Mouse (Mus musculus) ovary, postnatal 36 days (tissue): ENCODE measurements at regions not wholly inside any gene's neighbourhood (a gene's known extent, or its start where the extent isn't known, plus 50 kb on each side); places are given as distances from the start of the nearest gene placed in this dataset.

Source experiments
- DNase-seq: peaks from one replicate; pipeline ENCODE4 v3.0.0; 2022; ENCODE audit warnings: low spot score, mixed read lengths

DNA sequence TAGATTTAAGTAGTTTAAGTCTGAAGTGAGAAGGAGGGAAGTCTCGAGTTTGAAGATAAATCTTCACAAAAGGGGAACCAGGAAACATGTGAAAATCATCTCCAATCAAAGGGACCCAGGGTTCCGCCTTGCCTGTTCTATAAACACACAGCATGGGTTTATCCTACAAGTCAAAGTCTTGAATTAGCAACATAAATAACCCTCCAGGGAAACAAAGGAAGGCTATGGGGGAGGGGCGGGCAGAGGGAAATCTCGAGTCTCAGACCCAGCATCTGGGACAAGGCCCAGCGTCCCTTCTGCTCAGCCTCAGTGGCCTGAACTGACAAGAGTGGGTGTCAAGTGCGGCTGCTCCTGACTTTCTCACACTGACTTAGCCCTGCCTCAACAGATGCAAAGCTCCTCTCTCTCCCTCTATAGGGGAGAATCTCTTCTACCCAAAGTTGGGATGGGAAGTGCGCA is 240.3 kb upstream of the Lrig3 start:
- peak; percentile 8 for DNase-seq

DNA sequence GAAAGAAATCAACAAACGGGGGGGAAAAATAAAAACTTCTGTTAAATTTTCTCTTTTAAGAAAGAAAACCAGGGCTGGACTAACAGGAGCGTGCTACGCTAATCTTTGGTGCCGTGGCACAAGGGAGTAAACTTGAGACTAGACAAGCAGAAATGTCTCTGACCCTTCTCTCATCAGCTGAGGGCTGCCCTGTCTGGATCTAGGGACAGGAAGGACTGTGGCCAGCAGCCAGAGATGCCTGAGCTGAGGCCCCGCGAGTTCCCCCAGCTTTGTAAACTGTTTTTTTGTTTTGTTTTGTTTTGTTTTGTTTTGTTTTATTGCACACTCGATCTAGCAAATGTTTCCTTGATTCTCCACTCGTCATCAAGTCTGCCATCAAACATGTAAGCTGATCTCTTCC is 239.4 kb upstream of the Lrig3 start:
- peak; percentile 14 for DNase-seq

DNA sequence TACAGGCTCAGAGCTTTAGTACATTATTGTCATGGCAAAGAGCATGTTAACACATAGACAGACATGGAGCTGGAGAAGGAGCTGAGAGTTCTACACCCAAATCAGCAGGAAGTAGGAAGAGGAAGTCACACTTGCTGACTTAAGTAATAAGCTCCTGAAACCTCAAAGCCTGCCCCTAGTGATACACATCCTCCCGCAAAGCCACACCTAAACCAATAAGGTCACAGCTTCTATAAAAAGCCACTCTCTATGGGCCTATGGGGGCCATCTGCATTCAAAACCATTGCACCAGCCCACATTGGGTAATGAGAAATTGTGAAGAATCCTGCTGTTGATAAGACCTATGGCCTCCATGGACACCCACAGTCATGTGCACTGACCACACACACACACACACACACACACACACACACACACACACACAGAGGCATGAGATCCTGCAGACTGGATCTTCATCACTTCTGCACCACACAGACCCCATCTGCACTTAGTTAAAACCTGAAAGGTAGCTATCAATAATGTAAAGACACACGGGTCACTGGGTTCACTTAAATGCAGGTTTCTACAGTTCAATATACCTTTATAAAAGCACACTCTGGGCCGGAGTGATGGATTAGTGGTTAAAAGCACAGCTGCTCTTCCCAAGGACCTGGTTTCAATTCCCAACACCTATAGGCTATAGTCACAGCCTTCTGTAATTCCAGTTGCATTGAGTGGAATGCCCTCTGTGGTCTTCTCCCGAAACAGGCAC is 230.0 kb upstream of the Lrig3 start:
- no peak for DNase-seq

DNA sequence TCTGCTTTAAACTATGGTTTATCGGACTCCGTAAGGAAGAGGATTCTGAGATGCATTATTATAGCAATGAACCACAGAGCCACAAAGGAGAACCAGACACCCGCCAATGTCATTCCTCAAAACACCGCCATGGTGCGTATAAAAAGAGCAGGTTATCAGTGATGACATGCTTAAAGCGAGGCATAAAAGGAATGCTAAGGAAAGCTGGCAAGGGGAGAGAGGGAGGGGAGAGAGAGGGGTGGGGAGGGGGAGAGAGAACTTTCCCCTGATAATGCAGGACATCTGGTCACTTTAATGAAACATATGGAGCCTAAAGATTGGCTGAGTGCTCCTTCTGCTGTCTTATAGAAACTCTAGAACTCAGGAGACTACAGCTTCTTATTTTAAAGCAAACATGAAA is 222.8 kb upstream of the Lrig3 start:
- DNase-seq, result no peak

DNA sequence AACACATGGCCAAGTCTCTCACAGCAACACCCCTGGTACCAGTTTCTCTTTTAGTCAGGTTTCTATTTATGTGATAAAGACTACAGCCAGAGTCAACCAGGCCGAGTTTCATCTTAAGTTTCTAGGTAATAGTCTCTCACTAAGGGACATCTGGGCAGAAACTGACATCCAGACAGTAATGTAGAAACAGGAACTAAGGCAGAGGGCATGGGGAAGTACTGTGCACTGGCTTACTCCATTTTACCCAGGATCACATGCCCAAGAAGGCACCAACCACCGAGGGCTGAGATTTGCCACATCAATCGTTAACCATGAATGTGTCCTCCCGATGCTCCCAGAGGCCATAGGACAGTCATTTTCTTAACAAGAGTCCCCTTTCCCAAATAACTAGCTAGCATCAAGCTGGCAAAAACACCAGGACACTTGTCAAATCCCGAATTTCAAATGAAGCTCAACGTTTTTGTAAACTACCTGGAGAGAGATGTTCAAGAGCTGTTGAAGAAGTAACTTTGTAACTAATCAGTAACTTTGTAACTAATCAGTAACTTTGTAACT is 216.9 kb upstream of the Lrig3 start:
- DNase-seq, result no peak

DNA sequence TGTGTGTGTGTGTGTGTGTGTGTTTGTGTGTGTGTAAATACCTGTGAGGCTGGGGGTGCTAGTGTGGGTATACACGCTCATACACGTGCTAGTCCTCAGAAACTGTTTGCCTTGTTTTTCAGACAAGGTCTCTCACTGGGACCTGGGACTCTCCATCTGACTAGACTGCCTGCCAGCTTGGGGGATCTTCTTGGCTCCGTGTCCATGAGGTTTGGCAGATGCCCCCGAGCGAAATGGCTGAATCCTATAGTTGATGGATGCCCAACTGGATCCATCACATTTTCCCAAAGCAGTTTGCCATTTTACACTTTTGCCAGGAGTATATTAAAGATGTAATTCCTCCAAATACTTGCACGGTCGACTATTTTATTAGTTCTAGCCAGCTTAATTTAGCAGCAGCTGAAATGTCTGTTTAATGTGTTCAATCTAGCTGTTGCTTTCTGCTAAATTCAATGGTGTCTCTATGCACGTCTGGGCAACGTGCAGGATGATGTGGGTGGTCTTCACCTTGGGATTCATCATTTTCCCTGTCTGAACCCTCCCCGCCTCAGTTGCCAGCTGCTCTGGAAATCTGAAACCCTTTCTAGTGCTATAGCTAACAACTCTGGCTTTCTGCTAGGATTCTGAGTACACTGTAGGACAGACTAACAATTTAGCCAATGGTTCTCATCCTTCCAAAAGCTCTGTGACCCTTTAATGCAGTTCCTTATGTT is 213.3 kb upstream of the Lrig3 start:
- DNase-seq, result no peak

DNA sequence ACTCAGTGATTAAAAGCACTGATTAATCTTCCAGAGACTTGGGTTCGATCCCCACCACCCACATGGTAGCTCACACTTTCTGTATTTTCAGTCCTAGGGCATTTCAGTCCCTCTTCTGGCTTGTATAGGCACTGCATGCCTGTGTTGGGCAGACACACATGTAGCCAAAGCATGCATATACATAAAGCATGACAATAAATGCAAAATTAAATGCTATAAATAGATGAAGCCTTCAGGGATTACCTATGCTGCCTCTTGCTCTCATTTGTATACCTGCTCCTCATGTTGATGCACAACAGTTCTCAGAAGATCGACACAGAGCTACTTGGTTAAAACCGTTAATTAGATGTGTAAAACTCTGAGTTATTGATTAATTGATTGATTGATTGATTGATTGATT is 206.8 kb upstream of the Lrig3 start:
- no peak for DNase-seq

DNA sequence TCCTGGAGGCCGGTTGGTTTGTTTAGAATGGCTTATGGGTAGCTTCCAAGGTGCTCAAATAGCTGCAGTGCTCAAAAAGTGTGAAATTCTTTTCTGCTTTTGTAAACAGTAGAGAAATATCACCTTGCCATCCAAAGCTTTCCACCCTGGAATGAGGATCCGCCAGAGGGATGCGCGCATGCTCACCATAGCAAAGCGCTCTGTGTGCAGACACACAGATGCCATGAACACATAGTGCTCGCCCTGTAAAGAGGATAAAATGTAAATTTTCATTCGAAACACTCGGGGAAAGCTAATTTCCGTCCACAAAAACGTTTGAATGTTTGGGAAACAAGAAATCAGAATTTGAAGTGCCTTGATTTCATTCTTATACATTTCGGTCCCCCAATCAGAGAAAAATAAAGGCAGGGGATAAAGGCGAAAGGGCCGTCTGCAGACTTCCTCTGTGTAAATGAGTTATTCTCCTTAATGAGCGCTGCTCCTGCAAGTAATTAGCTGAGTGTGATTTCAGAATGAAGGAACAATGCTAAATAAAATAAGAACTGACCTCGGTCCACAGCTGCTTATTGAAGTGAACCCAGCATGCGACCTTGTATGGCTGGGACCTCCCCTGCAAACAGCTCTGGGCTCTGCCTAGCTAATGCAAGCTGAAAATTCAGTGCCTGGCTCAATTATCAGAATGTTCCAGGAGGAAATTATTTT is 203.4 kb upstream of the Lrig3 start:
- no peak for DNase-seq

DNA sequence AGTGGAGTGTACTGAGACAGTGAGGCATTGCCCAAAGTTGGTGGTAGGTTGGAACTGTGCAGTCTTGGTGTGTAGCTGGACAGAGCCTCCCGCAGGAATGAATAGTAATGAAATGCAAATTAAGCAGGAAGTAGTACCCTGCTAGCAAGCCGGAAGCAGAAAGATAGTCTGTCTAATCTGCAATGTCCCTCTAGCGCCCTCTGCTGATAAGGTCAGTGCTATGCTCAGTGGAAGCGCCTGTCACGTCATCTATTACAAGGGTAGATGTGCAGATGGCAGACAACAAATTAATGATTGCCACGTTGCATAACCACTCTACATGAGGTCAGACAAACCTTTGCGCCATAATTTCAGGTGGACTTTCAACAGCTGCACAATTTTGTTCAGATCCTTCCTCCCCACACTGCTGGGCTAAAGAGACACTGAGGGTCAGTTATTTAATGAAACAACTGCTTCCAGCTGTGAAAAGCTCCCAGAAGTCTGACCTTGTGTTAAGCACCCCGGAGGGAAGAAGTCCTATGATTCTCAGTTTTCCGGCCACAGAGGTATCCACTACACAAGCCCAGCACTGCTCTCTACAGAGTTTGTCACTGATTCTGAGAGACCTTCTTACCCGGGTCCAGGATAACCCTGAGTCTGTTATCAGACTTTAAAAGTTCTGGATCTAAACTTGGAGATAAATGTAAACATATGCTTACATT is 201.4 kb upstream of the Lrig3 start:
- peak; percentile 11 for DNase-seq

DNA sequence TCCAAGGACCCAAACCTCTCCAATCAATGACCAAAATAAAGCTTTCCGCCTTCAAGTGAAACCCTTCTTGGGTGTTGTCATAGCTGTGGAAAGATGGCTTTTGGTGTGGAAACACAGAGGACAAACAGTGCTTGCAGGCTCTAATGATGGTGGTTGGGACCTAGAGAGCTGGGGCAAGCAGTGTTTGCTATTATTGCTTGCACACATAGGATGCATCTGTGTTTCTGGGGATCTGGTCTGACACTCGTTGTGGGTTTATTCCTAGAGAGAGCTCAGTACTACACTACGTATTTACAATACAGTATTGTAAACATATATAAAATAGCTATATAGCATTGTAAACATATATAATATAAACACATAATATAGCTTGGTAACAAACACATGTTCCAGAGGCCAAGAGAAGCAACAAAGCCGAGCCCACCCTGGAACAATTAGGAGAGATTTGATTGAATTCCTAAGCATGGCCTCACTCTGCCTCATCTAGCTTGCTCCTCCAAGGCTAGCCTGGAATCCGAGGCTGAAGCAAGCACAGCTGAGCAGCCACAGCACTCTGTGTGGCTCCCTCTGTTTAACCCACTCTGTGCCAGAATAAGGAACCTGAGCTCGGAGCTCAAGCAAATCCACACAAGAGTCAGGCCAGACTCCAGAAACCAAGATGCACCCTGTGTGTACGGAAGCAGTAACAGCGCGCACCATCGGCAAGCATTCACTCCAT is 200.7 kb upstream of the Lrig3 start:
- DNase-seq, result no peak

DNA sequence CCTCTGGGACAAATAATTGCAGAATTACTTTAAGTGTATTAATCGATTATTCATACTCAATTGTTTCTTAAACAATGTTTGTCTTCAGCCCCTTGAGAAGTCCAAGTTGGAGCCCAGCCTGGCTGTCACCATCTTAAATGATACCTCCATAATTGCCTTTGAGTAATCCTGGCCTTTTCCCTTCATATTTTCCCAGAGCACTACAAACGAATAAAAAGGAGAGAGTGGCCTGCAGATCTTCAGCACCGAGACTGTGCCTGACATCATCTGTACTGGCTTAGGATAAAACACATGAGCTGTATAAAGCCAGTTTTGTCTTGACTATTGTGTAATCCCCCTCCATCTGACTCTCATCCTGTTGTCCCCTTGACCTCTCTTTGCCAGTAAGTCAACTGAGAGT is 197.7 kb upstream of the Lrig3 start:
- no peak for DNase-seq

DNA sequence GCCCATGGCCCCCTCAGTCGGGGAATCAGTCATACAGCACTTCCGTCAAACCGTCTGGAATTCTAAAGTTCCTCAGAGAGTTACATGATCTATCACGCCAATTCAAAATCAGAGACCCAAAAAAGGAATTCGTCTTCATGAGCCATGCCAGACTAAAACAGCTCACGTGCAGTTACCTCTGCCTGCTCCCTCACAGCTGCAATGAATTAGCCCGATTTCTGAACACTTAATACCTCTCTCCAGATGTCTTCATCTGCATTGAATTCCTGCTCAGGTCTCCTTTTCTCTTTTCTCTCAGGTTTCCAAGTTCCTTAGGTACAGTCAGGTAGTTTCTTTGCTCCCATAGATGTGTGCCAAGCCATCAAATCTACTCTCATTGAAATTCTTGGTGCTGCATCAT is 192.4 kb upstream of the Lrig3 start:
- no peak for DNase-seq

DNA sequence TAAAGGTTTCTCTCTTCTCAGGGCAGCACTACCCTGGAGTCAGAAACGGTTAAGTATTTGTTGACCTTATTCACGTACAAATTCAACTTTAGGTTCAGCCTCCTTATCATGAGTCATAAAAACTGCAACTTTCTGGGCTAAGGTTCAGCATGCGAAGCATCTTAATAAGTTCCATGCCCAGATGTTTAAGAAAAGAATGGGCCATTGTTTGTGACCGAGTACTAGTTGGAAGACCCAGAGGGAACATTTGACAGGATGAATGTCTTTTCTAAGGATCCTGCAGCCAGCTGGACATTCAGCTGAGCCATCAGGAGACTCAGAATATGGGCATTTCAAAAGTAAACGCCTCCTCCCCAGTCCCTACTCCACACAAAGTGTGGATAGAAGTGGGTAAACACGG is 183.5 kb upstream of the Lrig3 start:
- no peak for DNase-seq

DNA sequence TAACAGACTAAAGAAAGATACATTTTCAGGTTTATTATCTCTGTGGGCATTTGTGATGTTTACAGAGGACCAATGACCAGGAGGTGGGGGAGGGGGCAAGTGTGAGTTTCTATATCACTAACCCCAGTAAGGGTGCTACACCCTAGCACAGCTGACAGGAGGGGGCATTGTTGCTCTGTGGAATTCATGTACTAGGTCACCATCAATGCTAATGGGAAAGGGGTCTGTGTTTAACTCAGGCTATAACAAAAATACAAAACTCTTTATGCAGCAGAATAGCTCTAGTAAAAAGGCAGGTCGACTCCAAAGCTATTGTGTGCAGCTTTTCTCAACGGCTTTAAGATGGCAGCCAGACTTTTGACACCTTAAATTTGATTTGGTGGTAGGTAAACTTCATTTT is 181.1 kb upstream of the Lrig3 start:
- DNase-seq, result peak; percentile 10

DNA sequence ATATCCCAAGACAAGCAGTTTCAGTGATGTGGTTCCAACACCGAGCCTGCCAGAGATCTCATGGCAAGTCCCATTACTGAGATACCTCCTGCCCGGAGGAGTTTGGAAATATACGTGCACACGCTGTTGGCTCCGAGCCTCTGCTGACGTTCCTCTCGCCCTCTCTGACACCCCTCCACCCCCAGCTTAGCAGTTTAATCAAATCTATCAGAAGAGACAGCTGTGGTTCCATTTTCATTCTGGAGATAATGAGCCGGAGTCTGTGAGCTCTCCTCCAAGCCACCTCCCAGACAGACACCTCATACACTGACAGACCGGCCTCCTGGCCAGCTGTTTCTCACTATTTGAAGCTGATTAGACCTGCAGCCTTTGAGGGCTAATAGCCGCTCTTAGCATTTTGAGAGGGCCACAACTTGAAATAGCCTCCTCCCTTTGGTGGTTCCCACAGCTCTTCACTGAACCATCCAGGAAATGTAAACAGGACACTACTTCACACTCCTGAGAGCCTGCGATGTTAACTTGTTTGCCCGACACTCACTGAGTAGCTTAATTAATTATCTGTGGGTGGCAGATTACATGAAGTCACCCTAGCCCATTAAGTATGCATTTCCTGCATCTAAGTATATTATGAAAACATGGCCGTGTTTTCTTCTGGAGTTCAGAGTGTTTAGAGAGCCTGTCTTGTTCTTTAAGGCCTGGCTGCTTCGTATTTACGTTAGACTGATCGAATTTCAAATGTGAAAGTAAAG is 180.3 kb upstream of the Lrig3 start:
- DNase-seq, result peak; percentile 7

DNA sequence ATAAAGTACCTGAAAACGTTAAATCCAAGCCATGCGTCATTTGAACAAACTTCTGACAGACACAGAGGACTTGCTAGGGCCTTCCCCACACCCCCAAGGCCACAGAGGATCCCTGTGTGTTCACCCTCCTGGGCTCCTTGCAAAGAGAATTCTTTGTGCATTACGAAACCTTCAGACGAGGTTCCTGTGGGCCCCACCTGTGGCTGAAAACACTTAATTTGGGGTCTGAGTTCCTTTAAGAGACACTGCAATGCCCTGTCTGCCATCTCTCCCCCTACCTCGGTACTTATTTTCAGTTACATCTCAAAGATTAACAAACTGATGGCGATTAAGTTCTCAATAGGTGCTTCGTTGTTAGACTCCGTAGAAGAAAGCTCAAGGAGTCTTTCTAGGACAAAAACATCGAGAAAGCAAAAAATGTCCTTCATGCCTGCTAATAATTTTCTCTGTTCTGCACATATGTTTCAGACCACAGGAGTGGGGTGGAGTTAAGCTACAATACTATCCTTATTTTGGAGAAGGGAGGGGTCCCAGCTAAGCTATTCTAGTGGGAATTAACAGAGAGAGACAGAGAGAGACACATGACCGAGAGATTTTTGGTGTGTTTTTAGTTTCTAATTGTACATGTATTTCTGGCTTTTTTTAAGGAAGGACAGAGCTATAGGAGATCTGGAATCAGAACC is 179.6 kb upstream of the Lrig3 start:
- peak; percentile 6 for DNase-seq

DNA sequence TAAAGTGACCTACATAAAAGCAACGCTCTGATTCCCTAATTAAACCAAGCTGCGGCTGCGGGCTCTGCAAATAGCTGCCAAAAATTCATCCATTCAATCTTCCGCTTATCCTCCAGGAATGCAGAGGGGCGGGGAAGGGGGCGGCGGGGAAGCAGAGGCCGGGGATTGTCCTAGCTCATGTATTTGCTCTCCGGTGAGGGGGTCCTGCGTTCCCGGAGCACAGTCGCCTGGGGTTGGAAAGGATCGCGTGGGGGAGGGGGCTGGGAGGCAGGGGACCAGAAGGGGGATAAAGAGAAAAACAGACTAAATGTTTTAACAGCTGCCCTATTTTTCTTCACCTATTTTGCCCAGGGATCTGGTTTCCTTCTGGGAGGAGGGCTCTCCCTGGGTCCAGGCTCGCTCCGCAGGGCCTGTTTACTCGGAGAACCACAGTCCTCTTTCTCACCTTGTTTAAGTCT is 179.1 kb upstream of the Lrig3 start:
- DNase-seq, result peak; percentile 12

DNA sequence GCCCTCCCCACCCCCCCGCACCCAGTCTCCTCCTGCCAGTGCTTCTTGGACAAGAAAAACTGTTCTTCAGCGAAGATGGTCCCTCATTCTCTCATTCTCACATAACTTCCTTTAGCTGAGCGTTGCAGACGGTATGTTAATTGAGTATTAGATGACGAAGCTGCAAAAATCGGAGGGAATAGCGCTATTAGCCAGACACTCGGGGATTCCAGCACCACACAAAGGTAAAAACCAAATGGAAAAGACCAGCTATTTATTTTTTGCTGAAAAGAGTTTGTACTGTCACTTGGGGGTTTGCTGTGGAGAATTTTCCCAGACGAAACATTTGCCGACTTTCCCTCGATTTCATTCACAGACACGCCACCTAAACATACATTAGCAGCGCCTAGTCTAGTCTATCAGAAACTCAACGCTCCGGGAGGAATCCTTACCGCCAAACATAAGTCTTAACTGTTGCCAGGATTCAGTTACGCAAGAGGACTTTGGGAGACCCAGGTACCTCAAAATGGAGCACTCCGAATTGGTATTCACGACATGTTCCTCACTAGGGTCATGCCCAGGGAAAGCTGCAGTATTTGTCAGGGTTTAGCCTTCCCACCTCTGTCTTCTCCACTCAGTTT is 178.4 kb upstream of the Lrig3 start:
- no peak for DNase-seq

DNA sequence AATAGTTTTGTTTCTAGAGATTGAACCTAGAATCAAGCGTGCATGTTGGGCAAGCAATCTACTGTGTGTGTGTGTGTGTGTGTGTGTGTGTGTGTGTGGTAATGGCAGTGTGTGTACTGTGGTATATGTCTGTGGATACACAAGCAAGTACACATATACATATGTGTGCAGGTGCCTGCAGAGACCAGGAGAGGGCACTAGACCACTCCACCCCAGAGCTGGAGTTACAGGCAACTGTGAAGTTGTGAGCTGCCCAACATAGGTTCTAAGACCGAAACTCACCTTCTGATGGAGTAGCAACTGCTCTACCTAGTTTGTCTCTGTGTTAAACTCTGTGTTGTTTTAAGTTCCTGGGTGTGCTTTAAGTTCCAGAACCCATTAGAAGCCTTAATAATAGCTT is 177.7 kb upstream of the Lrig3 start:
- no peak for DNase-seq

DNA sequence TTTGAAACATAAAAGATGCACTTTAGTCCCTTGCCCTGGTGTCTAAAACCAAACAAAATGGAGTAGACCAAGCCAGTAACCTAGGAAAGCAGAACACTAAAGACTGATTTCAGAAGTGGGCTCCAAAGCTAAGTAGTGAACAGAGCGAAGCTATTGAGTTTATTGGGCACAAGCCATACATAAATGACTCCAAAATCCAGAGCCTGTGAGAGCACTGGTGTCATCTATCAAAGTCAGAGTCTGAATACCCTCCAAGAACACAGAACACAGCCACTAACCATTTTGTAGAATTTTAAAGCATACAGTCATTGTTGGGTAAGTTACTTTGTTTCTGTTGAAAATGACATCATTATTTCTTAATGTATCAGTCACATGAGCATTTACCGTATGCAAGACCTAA is 175.0 kb upstream of the Lrig3 start:
- DNase-seq, result no peak
